Mouse (Mus musculus) megakaryocyte, embryonic 14.5 days (primary cell): Measurements from ENCODE around the gene Ldb1.

Experiments
- FLI1 ChIP-seq: IDR thresholded peaks from 2 replicates; pipeline ENCODE4 v1.6.1; 2012; ENCODE audit warnings: low read length, inconsistent platforms, mixed read lengths
- GATA1 ChIP-seq: IDR thresholded peaks from 3 replicates; pipeline ENCODE4 v1.6.1; 2012; ENCODE audit warnings: mixed read lengths, low read length, inconsistent platforms, borderline replicate concordance

GRCm38 (mm10) chr19:46074266-46074665 lies 29.3 kb upstream of the Ldb1 start:
- no peak for TF ChIP-seq GATA1
- TF ChIP-seq FLI1, result no peak
